ENCODE assay signal across 18 mouse cellular contexts in the genomic region with DNA sequence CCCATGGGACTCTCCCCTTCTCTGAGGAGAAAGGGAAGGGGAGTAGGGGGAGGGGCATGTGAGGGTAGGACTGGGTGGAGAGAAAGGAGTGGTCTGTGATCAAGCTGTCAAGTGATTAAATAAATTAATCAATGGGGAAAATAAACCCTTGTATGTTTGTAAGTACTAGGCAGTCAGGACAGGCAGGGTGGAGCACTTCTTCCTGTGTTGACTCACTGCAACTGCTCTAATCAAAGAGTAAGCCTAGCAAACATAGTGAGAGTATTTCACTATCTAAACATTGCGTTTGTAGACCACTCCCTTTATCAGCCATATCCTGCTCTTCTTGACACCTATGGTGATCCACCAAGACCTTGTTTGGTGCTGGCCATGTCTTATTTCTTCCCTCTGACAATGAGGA.
"Had no signal": no experiment of that assay in that cellular context is flagged by ENCODE, and none has a peak within 500 bp of the region (broad histone marks: within the 10 kb centered on the region; RNA-seq: fewer than 3 reads in every experiment).

No protein-coding gene starts in this region.

- H3K4me3 ChIP-seq: limb, embryonic 10.5 days; limb, embryonic 13.5 days; lung, embryonic 15.5 days; midbrain, embryonic 12.5 days; myocyte; neural tube, embryonic 13.5 days had no signal

- H3K36me3 ChIP-seq: limb, embryonic 10.5 days; limb, embryonic 13.5 days; lung, embryonic 15.5 days; midbrain, embryonic 12.5 days; neural tube, embryonic 13.5 days had no signal

- H3K9me3 ChIP-seq: limb, embryonic 10.5 days; limb, embryonic 13.5 days; lung, embryonic 15.5 days; midbrain, embryonic 12.5 days; neural tube, embryonic 13.5 days had no signal

- H3K27me3 ChIP-seq: limb, embryonic 13.5 days; lung, embryonic 15.5 days; midbrain, embryonic 12.5 days; neural tube, embryonic 13.5 days had no signal

- H3K4me1 ChIP-seq: limb, embryonic 13.5 days; lung, embryonic 15.5 days; midbrain, embryonic 12.5 days; neural tube, embryonic 13.5 days had no signal

- ATAC-seq: hindbrain, postnatal 0 days; inflammation-experienced regulatory T-cells, adult 6 months; intestine, embryonic 16.5 days; midbrain, embryonic 16.5 days had no signal

- H3K4me2 ChIP-seq: limb, embryonic 13.5 days; lung, embryonic 15.5 days; midbrain, embryonic 12.5 days; neural tube, embryonic 13.5 days had no signal

- DNase-seq: kidney, adult 18-20 months; kidney, adult 9 months; kidney, postnatal 14 days; kidney, postnatal 4 days; layer of hippocampus, adult 9-11 months; lung, postnatal 4 days; thymus, adult 18-20 months; thymus, postnatal 36 days had no signal

- H3K9ac ChIP-seq: limb, embryonic 13.5 days; lung, embryonic 15.5 days; midbrain, embryonic 12.5 days; neural tube, embryonic 13.5 days had no signal

- H3K27ac ChIP-seq: hindbrain, postnatal 0 days; limb, embryonic 10.5 days; limb, embryonic 13.5 days; lung, embryonic 15.5 days; midbrain, embryonic 12.5 days; neural tube, embryonic 13.5 days had no signal
